Mouse (Mus musculus) lung, adult 2 months (tissue): ENCODE results near the gene Aldh3a2.

ENCODE experiments used
- CTCF ChIP-seq: fragments of 200-500 bp; IDR thresholded peaks from 2 replicates; pipeline ENCODE4 v1.5.1; 2011; ENCODE audit warnings: mild to moderate bottlenecking, low read length, control low read depth; ENCODE audit not compliant: insufficient read depth
- POLR2A ChIP-seq: fragments of 200-500 bp; IDR thresholded peaks from 2 replicates; pipeline ENCODE4 v1.6.1; 2011; ENCODE audit warnings: low read depth, mild to moderate bottlenecking, control low read depth, low read length, borderline replicate concordance; ENCODE audit errors: extremely low read depth

DNA sequence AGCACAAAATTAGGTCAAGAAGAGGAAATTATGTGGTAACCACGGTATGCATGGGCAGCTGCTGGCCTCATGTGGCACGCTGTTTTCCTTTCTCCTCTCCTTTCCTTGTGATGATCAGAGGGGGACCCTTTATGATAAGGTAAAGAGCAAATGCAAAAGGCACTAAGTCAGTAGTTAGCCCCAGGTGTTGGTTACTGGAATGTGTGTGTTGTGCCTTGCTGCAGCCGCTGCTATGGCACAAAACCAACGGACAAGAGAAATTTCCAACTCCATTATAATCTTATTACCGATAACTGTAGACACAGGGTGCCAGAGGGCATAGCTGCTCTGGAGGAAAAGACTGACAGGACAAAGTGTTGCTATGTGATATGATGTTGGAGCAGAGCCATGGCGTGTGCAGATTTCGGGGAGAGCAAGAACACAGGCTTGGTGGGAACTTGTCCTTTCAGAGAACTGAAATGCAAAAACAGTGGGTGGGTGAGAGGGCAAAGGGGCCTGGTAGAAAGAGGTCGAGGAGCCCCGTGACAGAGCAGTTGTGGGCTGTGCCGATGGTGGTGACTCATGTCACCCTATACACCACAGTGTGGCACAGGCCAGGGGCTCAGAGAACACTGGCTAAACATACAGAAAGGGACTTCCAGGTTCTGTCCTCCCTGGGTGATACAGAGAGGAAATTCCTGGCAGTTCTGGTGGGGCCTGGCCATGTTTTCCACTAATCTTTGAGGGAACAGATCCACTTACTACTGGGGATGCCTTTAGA lies 59.6 kb downstream of the Aldh3a2 start, which contains the start of gene Aldh3a1:
- TF ChIP-seq POLR2A (no peak), CTCF (no peak)
